Mouse (Mus musculus) embryo, embryonic 11 days (tissue): ENCODE data around the gene Bok.
"Not testable (repeated sequence)": the region's sequence is repeated elsewhere in the genome, so short reads cannot be mapped to it uniquely, and the experiment has no call there.

Experiments
- DNase-seq: peaks from one replicate; pipeline ENCODE4 v3.0.0-alpha.2; 2015

The Bok gene

GRCm38 (mm10) chr1:93685401-93686244, at the start of gene Bok:
TSS of gene Bok (plus strand) at chr1:93685660.
- peak; percentile 82 for DNase-seq

GRCm38 (mm10) chr1:93636211-93636897, 49.1 kb upstream of the Bok start:
- DNase-seq, result peak; percentile 49

GRCm38 (mm10) chr1:93641978-93642377, 43.5 kb upstream of the Bok start:
- no peak for DNase-seq

DNA sequence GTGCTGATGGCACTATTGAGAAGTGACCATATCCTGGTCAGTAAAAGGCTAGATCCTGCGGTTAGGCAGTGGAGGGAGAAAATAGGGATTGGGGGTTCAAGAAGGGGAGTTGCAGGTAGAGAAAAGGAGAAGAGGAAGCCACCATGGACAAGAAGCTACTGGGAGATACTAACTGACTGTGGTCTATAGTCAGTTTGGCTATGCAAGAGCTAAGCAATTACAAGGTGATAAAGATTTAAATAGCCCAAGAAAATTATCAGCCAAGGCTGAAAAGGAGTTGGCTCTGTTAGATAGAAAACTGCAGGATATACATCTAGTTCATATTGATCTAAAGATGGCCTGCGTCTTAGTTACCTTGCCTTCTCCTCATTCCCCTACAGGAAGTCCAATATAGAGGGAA, 42.8 kb upstream of the Bok start:
- no peak for DNase-seq

GRCm38 (mm10) chr1:93649604-93650172, 35.8 kb upstream of the Bok start:
- no peak for DNase-seq

DNA sequence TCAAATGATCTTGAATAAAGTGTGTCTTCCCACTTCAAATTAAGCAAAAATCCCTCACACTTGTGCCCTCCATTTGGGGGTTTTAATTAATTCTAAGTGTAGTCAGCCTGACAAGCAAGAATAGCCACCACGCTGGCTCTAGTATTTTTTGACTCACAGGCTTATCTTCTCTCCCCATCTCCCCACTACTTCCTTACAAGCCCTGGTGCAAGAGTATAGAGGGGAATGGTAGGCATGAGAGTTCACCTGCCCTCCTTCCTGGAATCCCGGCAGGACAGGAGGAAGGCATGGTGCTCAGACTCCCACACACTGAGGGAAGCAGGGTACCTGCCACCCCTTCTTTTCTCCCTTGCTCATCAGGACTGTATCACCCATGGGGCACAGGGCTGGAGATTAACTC, 31.2 kb upstream of the Bok start:
- DNase-seq, result no peak

GRCm38 (mm10) chr1:93654798-93655197, 30.7 kb upstream of the Bok start:
- DNase-seq, result no peak

- DNase-seq, result no peak
Observed at GRCm38 (mm10) chr1:93656325-93657024, 29.0 kb upstream of the Bok start.

DNA sequence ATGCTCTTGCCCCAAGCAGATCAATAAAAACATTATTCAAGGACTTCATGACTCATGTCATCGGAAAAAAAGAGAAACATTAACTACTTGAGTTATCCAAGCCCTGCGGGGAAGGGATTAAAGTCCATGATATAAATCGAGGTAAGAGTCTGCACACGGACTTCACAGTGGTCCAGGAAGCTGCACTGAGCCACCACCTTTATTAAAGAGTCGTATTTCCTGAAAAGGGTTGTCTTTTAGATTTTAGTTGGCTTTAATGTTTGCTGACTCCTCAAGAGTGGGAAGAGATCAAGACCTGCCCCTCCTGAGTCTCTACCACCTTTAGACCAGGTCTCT, 28.5 kb upstream of the Bok start:
- no peak for DNase-seq

- DNase-seq, result not testable (repeated sequence)
Observed at GRCm38 (mm10) chr1:93658559-93658958, 26.9 kb upstream of the Bok start, which contains the start of gene Stk25. TSS of gene Stk25 (minus strand) at chr1:93658659.

DNA sequence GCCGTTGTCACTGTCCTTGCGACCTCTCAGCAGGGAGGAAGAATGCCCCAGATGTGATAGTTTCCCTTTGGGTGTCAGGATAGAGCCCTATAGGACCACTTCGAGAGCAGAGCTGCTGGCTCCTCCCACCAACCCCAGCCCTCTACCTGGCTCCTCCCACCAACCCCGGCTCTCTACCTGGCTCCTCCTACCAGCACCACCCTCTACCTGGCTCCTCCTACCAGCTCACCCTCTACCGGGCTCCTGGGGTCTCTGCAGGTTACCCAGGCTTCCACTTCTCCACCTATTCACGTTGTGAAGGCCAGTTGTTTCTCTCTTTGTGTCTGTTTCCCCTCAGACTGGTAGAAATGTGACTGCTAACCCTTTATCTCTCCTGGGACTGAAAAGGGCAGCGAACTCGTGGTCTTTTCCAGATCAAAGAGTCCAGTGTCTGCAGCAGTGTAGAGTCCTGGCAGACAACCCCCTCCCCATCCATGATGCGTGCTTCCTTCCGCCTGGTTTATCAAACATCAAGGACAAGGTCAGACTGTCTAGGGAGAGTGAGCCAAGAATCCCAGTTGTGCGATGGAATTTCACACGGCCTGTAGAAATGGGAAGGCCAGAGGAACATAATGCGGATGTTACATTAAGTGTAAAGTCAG, 17.6 kb upstream of the Bok start:
- peak; percentile 36 for DNase-seq

- DNase-seq, result peak; percentile 89
Observed at GRCm38 (mm10) chr1:93668791-93669548, 16.5 kb upstream of the Bok start.

GRCm38 (mm10) chr1:93669941-93670340, 15.5 kb upstream of the Bok start:
- no peak for DNase-seq

GRCm38 (mm10) chr1:93672682-93673081, 12.8 kb upstream of the Bok start:
- DNase-seq, result no peak

DNA sequence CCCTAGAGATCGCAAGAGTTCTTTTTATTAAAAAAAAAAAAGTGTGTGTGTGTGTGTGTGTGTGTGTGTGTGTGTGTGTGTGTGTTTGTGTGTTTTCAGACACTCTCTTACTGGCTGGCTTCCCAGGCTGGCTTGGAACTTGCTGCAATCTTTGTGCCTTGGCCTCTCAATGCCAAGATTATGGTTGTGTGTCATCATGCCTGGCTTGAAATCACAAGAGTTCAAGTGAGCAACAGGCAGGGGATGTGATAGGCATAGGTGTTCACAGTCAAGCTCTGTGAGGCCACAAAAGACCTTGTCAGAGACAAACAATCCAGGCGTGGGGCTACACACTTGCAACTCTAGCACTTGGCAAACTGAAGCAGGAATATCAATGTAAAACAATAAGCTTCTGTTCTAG, 7.1 kb upstream of the Bok start:
- DNase-seq, result no peak

DNA sequence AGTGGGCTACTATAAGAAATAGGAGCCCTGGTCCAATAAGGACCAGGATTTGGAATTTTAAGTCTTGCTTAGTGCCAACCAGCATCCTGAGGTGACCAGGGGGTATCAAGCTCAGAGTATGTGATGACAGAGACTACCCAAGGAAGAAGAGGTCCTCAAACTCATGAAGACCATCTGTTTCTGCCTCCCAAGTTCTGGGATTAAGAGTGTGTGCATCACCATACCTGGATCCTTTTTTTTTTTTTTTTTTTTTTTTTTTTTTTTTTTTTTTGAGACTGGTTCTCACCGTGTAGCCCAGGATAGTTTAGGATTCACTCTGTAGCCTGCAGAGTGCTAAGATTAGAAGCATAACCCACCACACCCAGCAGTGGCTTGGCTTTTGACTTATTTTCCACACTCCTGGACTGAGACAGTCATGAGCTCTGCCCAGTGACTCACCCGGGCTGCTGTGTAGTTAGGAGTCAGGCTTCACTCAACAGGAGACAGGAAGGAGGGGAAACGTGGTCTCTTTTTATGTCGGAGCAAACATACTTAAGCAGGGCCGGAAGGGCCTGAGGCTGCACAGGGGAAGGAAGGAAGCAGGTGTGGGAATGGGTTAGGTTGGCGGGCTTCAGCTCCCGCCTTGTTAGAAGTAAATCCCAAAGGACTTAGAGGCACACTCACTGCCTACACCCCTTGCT, 5.4 kb upstream of the Bok start:
- no peak for DNase-seq

DNA sequence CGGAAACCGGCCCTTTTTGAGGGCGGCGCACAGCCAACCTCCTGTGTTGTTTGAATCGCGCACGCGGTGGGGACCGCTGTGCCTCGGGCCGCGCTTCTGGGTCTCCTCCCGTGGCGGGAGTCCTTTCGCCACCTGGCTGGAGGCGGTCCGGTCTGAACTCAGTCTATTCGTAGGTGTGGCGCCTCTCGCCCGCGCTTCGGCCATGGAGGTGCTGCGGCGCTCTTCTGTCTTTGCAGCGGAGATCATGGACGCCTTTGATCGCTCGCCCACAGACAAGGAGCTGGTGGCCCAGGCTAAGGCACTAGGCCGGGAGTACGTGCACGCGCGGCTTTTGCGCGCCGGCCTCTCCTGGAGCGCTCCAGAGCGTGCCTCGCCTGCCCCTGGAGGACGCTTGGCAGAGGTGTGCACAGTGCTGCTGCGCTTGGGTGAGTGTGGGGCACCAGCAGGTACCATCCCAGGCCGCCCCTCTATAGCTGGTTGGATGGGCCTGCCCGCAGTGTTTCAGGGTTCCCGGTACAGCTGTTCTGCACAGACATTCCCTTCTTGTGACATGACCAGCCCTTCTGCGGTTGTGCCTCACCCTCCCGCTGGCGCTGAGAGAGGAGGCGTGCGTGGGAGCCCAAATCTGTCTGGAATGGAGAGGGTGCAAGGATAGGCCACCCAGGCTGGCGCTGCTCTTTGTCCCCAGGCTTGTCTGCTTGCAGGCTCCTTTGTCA, 943 bp downstream of the Bok start:
- DNase-seq, result peak; percentile 90

GRCm38 (mm10) chr1:93686961-93687320, 1.5 kb downstream of the Bok start:
- no peak for DNase-seq

GRCm38 (mm10) chr1:93688154-93688553, 2.7 kb downstream of the Bok start:
- DNase-seq, result no peak

DNA sequence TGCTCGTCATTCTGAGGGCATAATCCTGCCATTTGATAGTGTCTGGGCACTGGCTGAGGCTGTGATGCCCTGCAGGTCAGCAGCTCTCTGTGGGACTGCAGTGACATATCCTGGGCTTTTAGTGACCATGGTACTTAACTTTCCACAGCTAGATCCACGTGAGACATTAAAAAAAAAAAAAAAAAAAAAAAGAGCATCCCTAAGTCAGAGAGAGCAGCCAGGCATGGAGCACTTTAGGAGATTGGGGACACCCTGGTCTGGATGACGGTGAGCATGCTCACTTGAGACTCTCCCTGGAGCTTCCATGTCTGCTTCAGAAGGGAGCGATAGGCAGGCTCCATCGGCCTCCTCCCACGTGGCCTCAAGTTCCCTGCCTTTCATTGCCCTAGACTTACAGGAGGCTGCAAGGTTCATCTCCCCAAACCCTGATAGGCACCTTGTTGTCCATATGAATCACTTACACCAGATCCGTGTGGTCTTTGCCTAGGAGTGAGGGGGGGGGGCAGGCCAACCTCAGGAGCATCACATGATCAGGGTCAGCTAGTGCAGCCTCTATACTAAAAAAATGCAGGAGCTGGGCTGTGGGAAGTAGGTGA, 4.5 kb downstream of the Bok start:
- DNase-seq, result no peak
